Mouse (Mus musculus) bone marrow macrophage, adult 2 months (primary cell): ENCODE results near the gene Ltbp1. TPM values are rescaled to one million over a fixed set of nuclear protein-coding genes. Genes with fewer than 3 reads are reported as not detected.

ENCODE experiments used
- H3K27ac ChIP-seq: 2 replicates; pipeline ENCODE4 v1.5.1; 2012; ENCODE audit warnings: low read depth, low read length; ENCODE audit not compliant: insufficient read depth
- H3K4me1 ChIP-seq: 2 replicates; pipeline ENCODE4 v1.6.1; 2012; ENCODE audit warnings: low read length; ENCODE audit not compliant: control insufficient read depth, insufficient read depth
- H3K4me3 ChIP-seq: 2 replicates; pipeline ENCODE4 v1.5.1; 2012; ENCODE audit warnings: mild to moderate bottlenecking, low read length, moderate library complexity; ENCODE audit not compliant: insufficient read depth
- CTCF ChIP-seq: IDR thresholded peaks from 2 replicates; pipeline ENCODE4 v1.5.1; 2012; ENCODE audit warnings: low read depth, mild to moderate bottlenecking, low read length, moderate library complexity
- POLR2A ChIP-seq: IDR thresholded peaks from 2 replicates; pipeline ENCODE4 v1.6.1; 2012; ENCODE audit warnings: mild to moderate bottlenecking, low read depth, low read length, borderline replicate concordance
- polyA plus RNA-seq: library from polyadenylated mRNA; stranded (reverse); fragments of >200 nt; gene quantifications from 2 replicates; pipeline ENCODE4 v1.2.4, GENCODE M21; 2012; ENCODE audit not compliant: missing spikeins, insufficient read depth, insufficient read length

Ltbp1 gene
- polyA plus RNA-seq, 1 experiment, result 3.5 TPM

- Histone ChIP-seq H3K4me3 (no peak overlapping the region), H3K4me1 (peaks cover 9% of the 10 kb centered on the region; the same call in 1 of the 2 replicates)
- TF ChIP-seq POLR2A (no peak), CTCF (no peak)
Measured at GRCm38 (mm10) chr17:75107879-75108278, 102.5 kb downstream of the Ltbp1 start.

GRCm38 (mm10) chr17:75109081-75109716, 103.8 kb downstream of the Ltbp1 start:
- H3K27ac ChIP-seq, result no peak overlapping the region
- TF ChIP-seq POLR2A (no peak), CTCF (no peak)
- H3K4me3 ChIP-seq, result no peak overlapping the region
- peaks cover 11% of the 10 kb centered on the region; the same call in 1 of the 2 replicates for H3K4me1 ChIP-seq

More at GRCm38 (mm10) chr17:75107879-75108278, 102.5 kb downstream of the Ltbp1 start:
- H3K27ac ChIP-seq, result no peak overlapping the region

- no peak for TF ChIP-seq POLR2A
- no peak for TF ChIP-seq CTCF
Measured at GRCm38 (mm10) chr17:75110252-75111205, 105.2 kb downstream of the Ltbp1 start.

GRCm38 (mm10) chr17:75115594-75115993, 110.2 kb downstream of the Ltbp1 start:
- no peak overlapping the region for H3K4me3 ChIP-seq
- peaks cover 23% of the 10 kb centered on the region for H3K4me1 ChIP-seq
- H3K27ac ChIP-seq, result no peak overlapping the region
- TF ChIP-seq CTCF (no peak), POLR2A (no peak)

More at GRCm38 (mm10) chr17:75110252-75111205, 105.2 kb downstream of the Ltbp1 start:
- H3K4me3 ChIP-seq, result no peak overlapping the region
- H3K27ac ChIP-seq, result no peak overlapping the region
- H3K4me1 ChIP-seq, result peaks cover 11% of the 10 kb centered on the region; the same call in 1 of the 2 replicates

GRCm38 (mm10) chr17:75118896-75119295, 113.5 kb downstream of the Ltbp1 start:
- no peak for TF ChIP-seq POLR2A
- TF ChIP-seq CTCF, result no peak
- peaks cover 18% of the 10 kb centered on the region for H3K4me1 ChIP-seq

GRCm38 (mm10) chr17:75119422-75119821, 114.1 kb downstream of the Ltbp1 start:
- H3K4me3 ChIP-seq, result no peak overlapping the region
- no peak overlapping the region for H3K27ac ChIP-seq
- TF ChIP-seq POLR2A, result no peak
- no peak for TF ChIP-seq CTCF
- H3K4me1 ChIP-seq, result peaks cover 18% of the 10 kb centered on the region

More at GRCm38 (mm10) chr17:75118896-75119295, 113.5 kb downstream of the Ltbp1 start:
- H3K4me3 ChIP-seq, result no peak overlapping the region
- no peak overlapping the region for H3K27ac ChIP-seq

- no peak for TF ChIP-seq CTCF
- TF ChIP-seq POLR2A, result no peak
- peaks cover 18% of the 10 kb centered on the region for H3K4me1 ChIP-seq
- no peak overlapping the region for H3K4me3 ChIP-seq
- H3K27ac ChIP-seq, result no peak overlapping the region
Measured at GRCm38 (mm10) chr17:75120071-75120470, 114.7 kb downstream of the Ltbp1 start.

- Histone ChIP-seq H3K27ac (no peak overlapping the region), H3K4me3 (no peak overlapping the region), H3K4me1 (peaks cover 18% of the 10 kb centered on the region)
- TF ChIP-seq POLR2A (no peak), CTCF (no peak)
Measured at GRCm38 (mm10) chr17:75122584-75123282, 117.4 kb downstream of the Ltbp1 start.

GRCm38 (mm10) chr17:75128337-75128935, 123.1 kb downstream of the Ltbp1 start:
- H3K4me1 ChIP-seq, result peaks cover 5% of the 10 kb centered on the region; the same call in 1 of the 2 replicates

More at GRCm38 (mm10) chr17:75128337-75128935, 123.1 kb downstream of the Ltbp1 start:
- Histone ChIP-seq H3K4me3 (no peak overlapping the region), H3K27ac (no peak overlapping the region)
- TF ChIP-seq POLR2A, result no peak
- peak; percentile 53 for TF ChIP-seq CTCF
